Mouse (Mus musculus) colon, adult 2 months (tissue): ENCODE data around the gene Tmem181a. TPM values are rescaled to one million over a fixed set of nuclear protein-coding genes. Genes with fewer than 3 reads are reported as not detected.

Source experiments
- polyA plus RNA-seq: library from polyadenylated mRNA; depleted of rRNA; stranded (reverse); fragments of >200 nt; gene quantifications from 2 replicates; pipeline ENCODE4 v1.2.3, GENCODE M21; 2012; rRNA removed

Tmem181a gene
- 24.9 and 37.2 TPM in 2 replicates for polyA plus RNA-seq

DNA sequence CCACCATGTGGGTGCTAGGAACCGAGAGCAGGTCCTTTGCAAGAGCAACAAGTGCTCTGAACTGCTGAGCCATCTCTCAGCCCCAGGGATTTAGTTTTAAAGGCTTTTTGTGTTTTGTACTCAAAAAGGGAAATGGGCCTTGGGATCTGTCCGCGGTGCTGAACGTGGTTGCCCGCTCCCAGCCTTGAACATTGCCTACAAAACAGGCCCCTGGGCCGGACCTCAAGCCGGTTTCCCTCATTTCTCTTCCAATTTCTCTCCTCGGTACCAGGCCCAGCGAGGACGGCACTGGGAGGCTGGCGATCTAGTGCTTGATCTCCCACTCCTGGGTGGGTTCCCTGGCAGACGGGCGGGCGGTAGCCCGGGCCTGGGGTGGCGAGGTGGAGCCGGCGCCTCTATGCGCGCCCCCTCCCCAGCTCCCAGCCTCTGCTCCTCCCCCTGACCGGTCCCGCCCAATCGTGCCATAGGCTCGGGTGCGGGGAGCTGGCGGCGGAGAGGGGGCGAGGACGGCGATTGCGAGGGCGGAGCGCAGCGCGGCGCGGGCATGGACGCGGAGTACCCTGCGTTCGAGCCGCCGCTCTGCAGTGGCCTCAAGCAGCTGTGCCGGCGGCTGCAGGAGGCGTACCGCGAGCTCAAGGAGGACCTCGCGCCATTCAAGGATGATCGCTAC, at the start of gene Tmem181a:
Gene Tmem181a (plus strand): TSS at position 461 of the 670 bp plus-strand sequence.

GRCm38 (mm10) chr17:6317339-6317985, 60.8 kb downstream of the Tmem181a start, which contains the start of gene Dynlt1a:
TSS of gene Dynlt1a (minus strand) at chr17:6317500.

Other genes with a start within 250 kb of the Tmem181a start
- gene Serac1, start 177.1 kb upstream of the Tmem181a start, polyA plus RNA-seq: 2.2 and 2.6 TPM in 2 replicates
- gene Gtf2h5, start 177.1 kb upstream of the Tmem181a start, polyA plus RNA-seq: 6.1 and 6.9 TPM in 2 replicates
- gene Tulp4, start 150.4 kb upstream of the Tmem181a start, polyA plus RNA-seq: 52.9 and 57.0 TPM in 2 replicates
- gene Dynlt1a, start 60.6 kb downstream of the Tmem181a start, polyA plus RNA-seq: 2.4 and 3.1 TPM in 2 replicates
- 194 and 217 TPM in 2 replicates for gene Dynlt1b, start 173.3 kb downstream of the Tmem181a start, polyA plus RNA-seq